Mouse (Mus musculus) liver, adult 2 months (tissue): ENCODE results near the gene Golt1a. TPM values are rescaled to one million over a fixed set of nuclear protein-coding genes. Genes with fewer than 3 reads are reported as not detected.

Experiments
- DNase-seq: peaks from one replicate; pipeline ENCODE4 v3.0.0-alpha.2; 2011; ENCODE audit warnings: low read depth, low spot score; ENCODE audit errors: extremely low read depth
- H3K27ac ChIP-seq: fragments of 200-500 bp; replicated peaks from 2 replicates; pipeline ENCODE4 v1.5.1; 2012; ENCODE audit warnings: low read depth, mild to moderate bottlenecking, control low read depth, inconsistent platforms, low read length; ENCODE audit not compliant: insufficient read depth
- H3K27me3 ChIP-seq: fragments of 200-500 bp; 2 replicates; pipeline ENCODE4 v1.6.1; 2012; ENCODE audit warnings: mild to moderate bottlenecking, moderate library complexity, low read length, inconsistent platforms; ENCODE audit not compliant: control insufficient read depth, insufficient read depth
- H3K36me3 ChIP-seq: fragments of 200-500 bp; 2 replicates; pipeline ENCODE4 v1.6.1; 2012; ENCODE audit warnings: low read length, inconsistent platforms; ENCODE audit not compliant: control insufficient read depth, insufficient read depth
- H3K4me1 ChIP-seq: fragments of 200-500 bp; 2 replicates; pipeline ENCODE4 v1.6.1; 2011; ENCODE audit warnings: low read length; ENCODE audit not compliant: control insufficient read depth, insufficient read depth
- H3K4me3 ChIP-seq: fragments of 200-500 bp; 2 replicates; pipeline ENCODE4 v1.5.1; 2011; ENCODE audit warnings: low read depth, mild to moderate bottlenecking, control low read depth, low read length, moderate library complexity; ENCODE audit not compliant: insufficient read depth
- H3K79me2 ChIP-seq: fragments of 200-500 bp; 2 replicates; pipeline ENCODE4 v1.6.1; 2012; ENCODE audit warnings: inconsistent platforms, mild to moderate bottlenecking, low read length, moderate library complexity; ENCODE audit not compliant: control insufficient read depth, insufficient read depth
- H3K9ac ChIP-seq: fragments of 200-500 bp; 2 replicates; pipeline ENCODE4 v1.6.1; 2012; ENCODE audit warnings: low read depth, mild to moderate bottlenecking, control low read depth, inconsistent platforms, low read length
- CTCF ChIP-seq: fragments of 200-500 bp; IDR thresholded peaks from 2 replicates; pipeline ENCODE4 v1.5.1; 2011; ENCODE audit warnings: low read depth, low read length, control low read depth
- POLR2A ChIP-seq: fragments of 200-500 bp; IDR thresholded peaks from 2 replicates; pipeline ENCODE4 v1.6.1; 2011; ENCODE audit warnings: low read length, control low read depth; ENCODE audit not compliant: insufficient read depth; ENCODE audit errors: extremely low read depth
- WGBS: fragments of 180-500 bp; shearing (Covaris S2); methylation state at CpG from one replicate; pipeline ENCODE4 v1.1.7; 2018; 5-methylcytosine and 5-hydroxymethylcytosine counted together
- polyA plus RNA-seq: library from polyadenylated mRNA; depleted of rRNA; stranded (reverse); fragments of >200 nt; gene quantifications from 2 replicates; pipeline ENCODE4 v1.2.3, GENCODE M21; 2012
- total RNA-seq: library from RNA; depleted of rRNA; stranded (reverse); fragments of >200 nt; gene quantifications from 2 replicates; pipeline ENCODE4 v1.2.3, GENCODE M21; 2014

Gene Golt1a
- total and polyA plus RNA-seq, 2 experiments, result 11.4 to 16.1 TPM

- DNase-seq, result peak; percentile 80
- no peak for TF ChIP-seq POLR2A
- TF ChIP-seq CTCF, result peak; percentile 99
- 19% methylated on average over 12 of the region's 12 CpGs for WGBS
- no peaks in the 10 kb centered on the region for H3K27me3 ChIP-seq
- no peak overlapping the region for H3K27ac ChIP-seq
- H3K79me2 ChIP-seq, result no peaks in the 10 kb centered on the region
- no peaks in the 10 kb centered on the region for H3K36me3 ChIP-seq
- H3K9ac ChIP-seq, result no peak overlapping the region; the same call in 1 of the 2 replicates
- no peaks in the 10 kb centered on the region; the same call in 1 of the 2 replicates for H3K4me1 ChIP-seq
- H3K4me3 ChIP-seq, result no peak overlapping the region
These were observed 43.8 kb downstream of the Golt1a start for GRCm38 (mm10) chr1:133353371-133353809.

DNA sequence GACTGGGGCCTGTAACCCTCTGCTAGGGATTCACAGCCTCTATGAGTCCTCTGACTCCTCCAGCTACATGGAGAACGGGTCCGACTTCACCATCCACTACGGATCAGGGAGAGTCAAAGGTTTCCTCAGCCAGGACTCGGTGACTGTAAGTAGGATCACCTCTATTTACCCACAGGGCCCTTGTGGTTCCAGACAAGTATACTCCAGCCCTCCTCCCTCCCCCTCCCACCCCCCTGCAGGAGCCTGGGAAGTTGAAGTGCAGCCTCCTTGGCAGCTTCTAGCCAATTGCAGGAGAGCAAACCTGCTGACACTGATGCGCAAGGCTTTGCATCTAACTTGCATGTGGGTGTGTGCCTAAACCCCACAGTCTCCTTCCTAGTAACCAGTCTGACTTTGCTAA lies 45.9 kb downstream of the Golt1a start:
- Histone ChIP-seq H3K4me1 (no peaks in the 10 kb centered on the region; the same call in 1 of the 2 replicates), H3K36me3 (no peaks in the 10 kb centered on the region), H3K9ac (no peak overlapping the region), H3K79me2 (no peaks in the 10 kb centered on the region), H3K27me3 (no peaks in the 10 kb centered on the region), H3K27ac (no peak overlapping the region), H3K4me3 (no peak overlapping the region)
- WGBS, result 82% methylated on average over 5 of the region's 5 CpGs
- TF ChIP-seq POLR2A, result no peak
- TF ChIP-seq CTCF, result no peak
- no peak for DNase-seq

DNA sequence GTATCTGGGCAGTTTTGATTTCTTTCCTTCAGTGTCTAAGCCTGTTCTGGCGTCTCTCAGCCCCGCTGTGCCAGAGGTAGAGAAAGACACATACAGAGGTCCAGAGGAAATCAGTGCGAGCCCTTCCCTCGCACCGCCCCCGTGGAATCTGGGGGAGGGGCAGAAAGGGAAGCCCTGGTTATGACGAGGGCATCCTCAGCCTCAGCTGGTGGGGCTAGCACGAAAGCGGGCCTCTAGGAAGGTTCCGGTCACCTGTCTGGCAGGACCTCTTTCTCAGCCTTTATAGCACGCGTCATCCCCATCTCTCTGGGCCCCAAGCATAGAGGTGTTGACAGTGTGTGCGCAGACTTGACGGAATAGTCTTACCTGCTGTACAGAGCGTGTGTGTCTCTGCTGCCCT lies 46.3 kb downstream of the Golt1a start:
- H3K36me3 ChIP-seq, result no peaks in the 10 kb centered on the region
- H3K4me1 ChIP-seq, result no peaks in the 10 kb centered on the region; the same call in 1 of the 2 replicates
- H3K27me3 ChIP-seq, result no peaks in the 10 kb centered on the region
- 80% methylated on average over 15 of the region's 15 CpGs for WGBS
- no peak overlapping the region for H3K27ac ChIP-seq
- DNase-seq, result no peak
- no peak overlapping the region for H3K4me3 ChIP-seq
- no peak for TF ChIP-seq CTCF
- TF ChIP-seq POLR2A, result no peak
- H3K79me2 ChIP-seq, result no peaks in the 10 kb centered on the region
- H3K9ac ChIP-seq, result no peak overlapping the region

DNA sequence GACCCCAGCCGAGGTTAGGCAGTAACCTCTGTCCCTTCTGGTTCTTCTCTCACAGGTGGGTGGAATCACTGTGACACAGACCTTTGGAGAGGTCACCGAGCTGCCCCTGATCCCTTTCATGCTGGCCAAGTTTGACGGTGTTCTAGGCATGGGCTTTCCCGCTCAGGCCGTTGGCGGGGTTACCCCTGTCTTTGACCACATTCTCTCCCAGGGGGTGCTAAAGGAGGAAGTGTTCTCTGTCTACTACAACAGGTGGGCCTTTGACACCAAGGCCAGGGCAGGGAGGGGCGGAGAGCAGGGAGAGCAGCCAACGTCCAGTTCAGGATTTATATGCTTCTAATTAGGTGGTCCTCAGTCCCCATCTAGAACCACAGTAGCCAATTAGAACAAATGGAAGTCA lies 46.7 kb downstream of the Golt1a start:
- WGBS, result 56% methylated on average over 8 of the region's 8 CpGs
- H3K36me3 ChIP-seq, result no peaks in the 10 kb centered on the region
- H3K4me3 ChIP-seq, result no peak overlapping the region
- no peaks in the 10 kb centered on the region for H3K27me3 ChIP-seq
- H3K4me1 ChIP-seq, result peaks cover 3% of the 10 kb centered on the region; the same call in 1 of the 2 replicates
- H3K79me2 ChIP-seq, result no peaks in the 10 kb centered on the region
- H3K9ac ChIP-seq, result no peak overlapping the region
- TF ChIP-seq POLR2A (no peak), CTCF (no peak)
- DNase-seq, result no peak
- H3K27ac ChIP-seq, result no peak overlapping the region

DNA sequence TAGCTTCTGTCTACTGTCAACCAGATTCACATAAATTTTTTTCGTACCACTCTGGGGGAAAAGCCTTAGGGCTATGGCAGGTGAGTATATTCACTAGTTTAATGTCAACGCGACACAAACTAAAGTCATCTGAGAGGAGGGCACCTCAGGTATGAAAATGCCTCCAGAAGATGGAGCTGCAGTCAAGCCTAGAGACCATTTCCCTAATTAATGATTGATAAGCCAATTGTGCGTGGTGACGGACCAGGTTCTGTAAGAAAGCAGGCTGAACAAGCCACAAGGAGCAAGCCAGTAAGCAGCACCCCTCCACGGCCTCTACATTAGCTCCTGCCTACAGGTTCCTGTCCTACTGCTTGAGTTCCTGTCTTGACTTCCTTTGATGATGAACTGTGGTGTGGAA lies 51.4 kb downstream of the Golt1a start:
- Histone ChIP-seq H3K36me3 (no peaks in the 10 kb centered on the region), H3K27me3 (no peaks in the 10 kb centered on the region), H3K4me3 (no peak overlapping the region), H3K27ac (peak overlapping the region; percentile 98), H3K79me2 (peaks cover 18% of the 10 kb centered on the region; the same call in 1 of the 2 replicates), H3K4me1 (peaks cover 15% of the 10 kb centered on the region), H3K9ac (peak overlapping the region; percentile 7)
- DNase-seq, result peak; percentile 85
- no peak for TF ChIP-seq POLR2A
- TF ChIP-seq CTCF, result peak; percentile 19; the same call in 1 of the 2 replicates
- 53% methylated on average over 6 of the region's 6 CpGs for WGBS

- Histone ChIP-seq H3K36me3 (no peaks in the 10 kb centered on the region), H3K4me3 (no peak overlapping the region), H3K27ac (peak overlapping the region; percentile 99), H3K4me1 (peaks cover 20% of the 10 kb centered on the region), H3K27me3 (no peaks in the 10 kb centered on the region), H3K79me2 (peaks cover 18% of the 10 kb centered on the region; the same call in 1 of the 2 replicates), H3K9ac (peak overlapping the region; percentile 72; the same call in 1 of the 2 replicates)
- 27% methylated on average over 5 of the region's 5 CpGs for WGBS
- peak; percentile 100 for DNase-seq
- TF ChIP-seq CTCF, result no peak
- TF ChIP-seq POLR2A, result no peak
These were observed 52.5 kb downstream of the Golt1a start for GRCm38 (mm10) chr1:133362103-133362502.
